Mouse (Mus musculus): ENCODE measurements at regions not wholly inside any gene's neighbourhood (a gene's known extent, or its start where the extent isn't known, plus 50 kb on each side); places are given as distances from the start of the nearest gene placed in this dataset.

DNA sequence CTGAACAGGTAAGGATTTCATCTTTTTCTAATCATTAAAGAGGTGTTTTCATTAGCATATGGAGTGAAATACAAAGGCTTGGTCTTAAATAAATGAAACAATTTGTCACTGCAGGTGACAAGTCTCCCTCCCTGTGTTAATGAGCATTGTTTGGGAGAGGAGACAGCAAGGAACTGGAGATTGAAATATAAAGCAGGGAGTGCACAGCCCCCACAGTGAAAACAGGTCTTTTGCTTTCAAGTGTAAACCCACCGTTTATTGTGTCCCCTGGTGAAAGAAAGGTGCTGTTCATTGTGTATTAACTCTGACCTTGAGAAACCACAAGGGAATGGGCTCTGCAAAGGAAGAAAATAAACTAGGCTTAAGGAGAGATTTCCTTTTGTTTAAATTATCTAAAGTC lies 164.6 kb downstream of the Rpl10l start:
- TF ChIP-seq CTCF (IDR thresholded peaks at IDR 0.05 in 2 of 3, conservative IDR thresholded peaks at IDR 0.05 in 1 of 3; ENCODE audit: control insufficient read depth in 1 of 3, insufficient read depth in 1 of 3, low read depth in 2 of 3, low read length in 3 of 3, poor library complexity in 1 of 3, severe bottlenecking in 1 of 3) (no peak), ZMIZ1 (IDR thresholded peaks at IDR 0.05; ENCODE audit: low read depth, low read length) (no peak), TCF12 (IDR thresholded peaks at IDR 0.05; ENCODE audit: low read depth, low read length) (no peak), EP300 (IDR thresholded peaks at IDR 0.05; ENCODE audit: low read depth in 1 of 2, low read length in 2 of 2) (no peak), POLR2A (IDR thresholded peaks at IDR 0.05; ENCODE audit: control insufficient read depth in 1 of 2, insufficient read depth in 1 of 2, low read depth in 1 of 2, low read length in 2 of 2, poor library complexity in 1 of 2) (no peak), BHLHE40 (IDR thresholded peaks at IDR 0.05; ENCODE audit: borderline replicate concordance, low read depth, low read length) (no peak), GATA1 (IDR thresholded peaks at IDR 0.05; ENCODE audit: low read depth, low read length) (no peak), ELF1 (IDR thresholded peaks at IDR 0.05; ENCODE audit: low read depth, low read length) (no peak), NELFE (IDR thresholded peaks at IDR 0.05; ENCODE audit: low read depth, low read length) (no peak), CHD1 (IDR thresholded peaks at IDR 0.05; ENCODE audit: low read depth, low read length) (no peak), USF2 (IDR thresholded peaks at IDR 0.05; ENCODE audit: borderline replicate concordance in 1 of 2, insufficient read depth in 1 of 2, low read depth in 1 of 2, low read length in 2 of 2) (no peak), MEF2A (IDR thresholded peaks at IDR 0.05; ENCODE audit: extremely low read depth, insufficient replicate concordance, low read depth, low read length, poor library complexity, severe bottlenecking) (no peak), ETS1 (IDR thresholded peaks at IDR 0.05; ENCODE audit: low read depth, low read length) (no peak), USF1 (IDR thresholded peaks at IDR 0.05; ENCODE audit: low read depth, low read length) (no peak)

Data from MEL (cell line).